Mouse (Mus musculus) lung, adult 2 months (tissue): ENCODE results near the gene Cacna2d4.

ENCODE experiments used
- CTCF ChIP-seq: fragments of 200-500 bp; IDR thresholded peaks from 2 replicates; pipeline ENCODE4 v1.5.1; 2011; ENCODE audit warnings: mild to moderate bottlenecking, low read length, control low read depth; ENCODE audit not compliant: insufficient read depth
- POLR2A ChIP-seq: fragments of 200-500 bp; IDR thresholded peaks from 2 replicates; pipeline ENCODE4 v1.6.1; 2011; ENCODE audit warnings: low read depth, mild to moderate bottlenecking, control low read depth, low read length, borderline replicate concordance; ENCODE audit errors: extremely low read depth

DNA sequence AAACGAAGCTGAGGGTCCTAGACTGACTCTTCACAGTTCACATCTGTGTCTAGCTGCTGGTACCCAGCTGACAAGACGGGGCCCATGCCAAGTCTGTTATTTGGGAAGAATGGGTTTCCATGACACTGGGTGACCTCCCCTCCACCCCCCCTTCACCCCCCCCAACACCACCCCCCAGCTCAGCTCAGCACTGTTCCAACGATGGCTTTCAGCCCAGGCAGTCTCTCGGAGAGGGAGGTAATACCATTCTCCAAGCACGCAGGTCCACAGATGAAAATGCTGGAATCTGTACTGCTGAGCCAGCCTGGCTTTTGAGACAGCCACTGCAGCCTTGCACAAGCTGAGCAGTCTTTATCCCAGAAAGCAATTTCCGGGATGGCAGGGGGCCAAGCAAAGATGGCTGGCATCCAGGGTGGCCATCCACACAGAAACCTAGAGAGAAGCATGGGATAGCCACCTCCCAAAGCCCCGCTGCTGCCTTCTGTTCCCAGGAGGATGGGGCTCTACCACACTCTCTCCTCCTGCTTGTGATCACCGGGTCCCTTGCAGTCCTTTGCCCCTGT is 1.2 kb downstream of the Cacna2d4 start:
- TF ChIP-seq POLR2A (no peak), CTCF (no peak)
